Mouse (Mus musculus) erythroblast, embryonic 14.5 days (primary cell): ENCODE data around the gene Stag2. TPM values are rescaled to one million over a fixed set of nuclear protein-coding genes. Genes with fewer than 3 reads are reported as not detected.

Source experiments
- H3K27me3 ChIP-seq: 2 replicates; pipeline ENCODE4 v1.6.1; 2012; ENCODE audit warnings: inconsistent platforms; ENCODE audit not compliant: control insufficient read depth
- H3K36me3 ChIP-seq: 2 replicates; pipeline ENCODE4 v1.6.1; 2012; ENCODE audit warnings: mild to moderate bottlenecking, inconsistent platforms; ENCODE audit not compliant: control insufficient read depth
- H3K4me1 ChIP-seq: 2 replicates; pipeline ENCODE4 v1.6.1; 2012; ENCODE audit warnings: inconsistent platforms; ENCODE audit not compliant: control insufficient read depth
- H3K4me3 ChIP-seq: replicated peaks from 2 replicates; pipeline ENCODE3; 2012; ENCODE audit warnings: moderate library complexity, mild to moderate bottlenecking, inconsistent platforms
- H3K9me3 ChIP-seq: 2 replicates; pipeline ENCODE4 v1.6.1; 2012; ENCODE audit warnings: low read length, inconsistent platforms, mixed read lengths; ENCODE audit not compliant: control insufficient read depth
- GATA1 ChIP-seq: IDR thresholded peaks from 2 replicates; pipeline ENCODE4 v1.6.1; 2012; ENCODE audit warnings: low read length, inconsistent platforms, mixed read lengths
- TAL1 ChIP-seq: IDR thresholded peaks from 3 replicates; pipeline ENCODE4 v1.6.1; 2012; ENCODE audit warnings: low read length, inconsistent platforms, mixed read lengths
- polyA plus RNA-seq: library from polyadenylated mRNA; stranded (reverse); fragments of >175 nt; gene quantifications from 2 replicates; pipeline ENCODE4 v1.2.3, GENCODE M21; 2012

Stag2 gene
- polyA plus RNA-seq, 1 experiment, result 0.69 TPM

DNA sequence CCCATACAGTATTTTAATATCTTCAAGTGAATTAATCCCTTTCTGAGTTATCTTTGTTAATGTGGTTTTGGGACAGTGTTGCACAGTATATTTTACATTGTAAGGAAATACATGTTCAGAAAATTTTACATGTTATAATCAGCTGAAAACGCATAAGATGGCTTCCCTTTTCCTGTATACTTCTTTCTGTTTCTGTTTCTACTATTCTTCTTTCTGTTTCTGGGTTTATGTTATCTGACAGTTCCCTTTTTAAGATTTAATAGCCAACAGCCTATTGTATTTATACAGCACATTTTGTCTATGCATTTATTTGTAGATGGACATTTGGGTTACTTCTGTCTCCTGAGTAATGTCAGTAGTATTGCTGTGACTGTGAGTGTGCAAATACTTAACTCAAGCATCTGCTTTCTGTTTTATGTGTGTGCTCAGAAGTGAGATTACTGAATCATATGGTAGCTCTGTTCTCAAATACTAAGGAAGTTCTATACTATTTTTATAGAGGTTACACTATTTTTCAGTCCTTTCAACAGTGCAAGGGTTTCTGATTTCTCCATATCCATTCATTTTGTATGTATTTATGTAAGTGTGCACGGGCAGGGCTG, 39.8 kb downstream of the Stag2 start:
- Histone ChIP-seq H3K9me3 (no peaks in the 10 kb centered on the region), H3K36me3 (peaks cover 21% of the 10 kb centered on the region), H3K27me3 (no peaks in the 10 kb centered on the region), H3K4me3 (no peak overlapping the region), H3K4me1 (peaks cover 4% of the 10 kb centered on the region)
- TF ChIP-seq GATA1 (no peak), TAL1 (no peak)

DNA sequence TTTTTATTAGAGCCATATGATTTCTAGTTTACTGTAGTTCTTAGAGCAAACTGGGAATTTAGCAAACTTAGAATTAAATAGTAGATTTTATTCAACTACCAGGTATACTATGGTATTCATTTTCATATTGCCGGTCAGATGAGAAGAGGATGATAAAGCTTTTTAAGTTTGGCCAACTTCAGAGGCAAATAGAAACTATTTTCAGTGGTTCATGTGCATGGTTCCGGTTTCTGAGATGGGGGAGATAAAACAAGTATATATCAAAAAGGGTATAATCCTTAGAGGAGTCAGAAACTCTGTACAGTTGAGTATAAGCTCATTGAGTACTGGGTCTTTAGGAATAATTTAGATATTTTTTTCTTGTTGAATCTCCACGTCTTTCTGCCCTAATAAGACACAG, 45.5 kb downstream of the Stag2 start:
- H3K27me3 ChIP-seq, result no peaks in the 10 kb centered on the region
- peaks cover 2% of the 10 kb centered on the region; the same call in 1 of the 2 replicates for H3K4me1 ChIP-seq
- no peak for TF ChIP-seq GATA1
- TF ChIP-seq TAL1, result no peak
- peaks cover 8% of the 10 kb centered on the region for H3K36me3 ChIP-seq
- H3K9me3 ChIP-seq, result no peaks in the 10 kb centered on the region
- no peak overlapping the region for H3K4me3 ChIP-seq

DNA sequence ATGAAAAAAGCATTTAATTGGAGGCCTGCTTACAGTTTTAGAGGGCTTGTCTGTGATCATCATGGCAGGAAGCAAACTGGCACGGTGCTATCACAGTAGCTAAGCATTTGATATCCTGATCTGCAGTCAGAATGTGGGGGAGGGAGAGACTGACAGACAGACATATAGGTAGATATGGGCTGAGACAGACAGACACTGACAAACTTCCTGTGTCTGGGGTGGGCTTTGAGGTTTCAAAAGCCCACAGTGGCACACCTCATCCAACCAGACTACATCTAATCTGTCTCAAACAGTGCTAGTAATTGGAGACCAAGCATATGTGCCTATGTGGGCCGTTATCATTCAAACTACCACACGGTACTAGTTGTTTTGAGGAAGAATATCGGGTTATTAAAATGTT, 53.4 kb downstream of the Stag2 start:
- Histone ChIP-seq H3K36me3 (peaks cover 36% of the 10 kb centered on the region), H3K4me3 (no peak overlapping the region), H3K4me1 (no peaks in the 10 kb centered on the region), H3K9me3 (no peaks in the 10 kb centered on the region), H3K27me3 (no peaks in the 10 kb centered on the region)
- TF ChIP-seq GATA1 (no peak), TAL1 (no peak)

DNA sequence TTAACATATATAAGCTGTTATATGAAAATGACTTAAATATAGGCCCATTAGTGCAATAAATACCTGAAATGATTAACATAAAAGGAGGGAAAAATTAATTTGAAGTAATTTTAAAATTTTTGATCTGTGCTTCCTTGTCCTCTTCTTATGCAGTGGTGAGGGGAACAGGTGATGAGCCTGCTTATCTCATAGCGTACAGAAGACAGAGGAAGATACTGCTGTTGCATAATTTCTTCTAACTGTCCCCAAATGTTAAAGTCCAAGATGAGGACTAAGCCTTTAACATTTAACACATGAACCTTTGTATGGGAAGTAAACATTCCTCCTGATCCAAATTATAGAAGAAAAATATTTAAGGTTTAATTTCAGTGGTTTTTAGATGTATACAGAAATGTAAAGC, 66.6 kb downstream of the Stag2 start:
- peaks cover 51% of the 10 kb centered on the region for H3K36me3 ChIP-seq
- no peak overlapping the region for H3K4me3 ChIP-seq
- H3K4me1 ChIP-seq, result no peaks in the 10 kb centered on the region; the same call in 1 of the 2 replicates
- no peaks in the 10 kb centered on the region for H3K9me3 ChIP-seq
- H3K27me3 ChIP-seq, result no peaks in the 10 kb centered on the region
- no peak for TF ChIP-seq GATA1
- no peak for TF ChIP-seq TAL1

DNA sequence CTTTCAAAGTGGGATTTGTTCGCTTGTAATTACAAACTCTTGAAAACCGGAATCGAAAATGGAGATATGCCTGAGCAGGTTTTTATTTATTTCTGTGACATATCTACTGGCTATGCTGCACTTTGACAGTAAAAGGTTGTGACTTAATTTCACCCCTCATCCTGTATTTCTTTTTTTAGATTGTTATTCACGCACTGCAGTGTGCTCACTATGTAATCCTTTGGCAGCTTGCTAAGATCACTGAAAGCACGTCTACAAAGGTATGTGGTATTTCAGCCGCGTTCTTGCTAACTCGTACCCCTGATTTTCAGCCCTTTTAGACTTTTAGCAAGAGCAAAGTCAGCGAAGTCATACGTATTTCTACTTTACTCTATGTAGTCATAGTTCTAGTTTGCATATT, 101.2 kb downstream of the Stag2 start:
- H3K4me3 ChIP-seq, result no peak overlapping the region
- H3K9me3 ChIP-seq, result no peaks in the 10 kb centered on the region
- H3K27me3 ChIP-seq, result no peaks in the 10 kb centered on the region
- H3K36me3 ChIP-seq, result peaks cover 85% of the 10 kb centered on the region
- TF ChIP-seq GATA1 (no peak), TAL1 (no peak)
- no peaks in the 10 kb centered on the region for H3K4me1 ChIP-seq

DNA sequence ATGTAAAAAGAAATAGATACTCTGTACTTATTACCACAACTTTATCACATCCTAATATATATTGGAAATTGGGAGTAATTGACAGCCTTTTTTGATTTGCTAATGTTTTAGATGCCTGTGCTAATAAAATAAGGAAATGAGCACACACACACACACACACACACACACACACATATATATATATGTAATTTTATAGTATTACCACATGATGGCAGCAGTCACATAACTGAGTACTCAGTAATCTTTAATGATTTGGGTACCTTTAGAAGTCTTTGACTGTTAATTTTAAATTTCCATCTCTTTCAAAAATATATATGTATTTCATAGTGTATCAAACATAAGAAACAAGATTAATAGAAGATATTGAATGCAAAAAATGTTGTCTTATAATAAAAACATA, 123.6 kb downstream of the Stag2 start:
- Histone ChIP-seq H3K36me3 (peaks cover 68% of the 10 kb centered on the region), H3K4me1 (no peaks in the 10 kb centered on the region), H3K9me3 (no peaks in the 10 kb centered on the region), H3K27me3 (no peaks in the 10 kb centered on the region), H3K4me3 (no peak overlapping the region)
- TF ChIP-seq GATA1 (no peak), TAL1 (no peak)

DNA sequence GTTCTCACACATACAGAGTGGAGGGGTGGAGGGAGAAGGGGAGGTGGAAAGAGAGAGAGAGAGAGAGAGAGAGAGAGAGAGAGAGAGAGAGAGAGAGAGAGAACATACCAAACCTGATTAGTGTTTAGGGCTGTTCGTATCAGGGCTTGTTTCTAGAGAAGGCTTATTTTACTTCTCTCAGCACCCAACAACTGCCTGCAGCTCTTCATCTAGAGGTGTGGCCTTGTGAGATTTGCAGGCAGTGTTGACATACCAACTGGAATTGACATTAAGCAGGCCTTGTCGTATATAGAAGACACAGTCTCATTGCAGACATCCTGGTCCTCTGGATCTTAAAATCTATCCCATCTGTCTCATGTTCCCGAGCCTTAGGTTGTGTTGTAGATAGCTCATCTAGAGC, 141.1 kb downstream of the Stag2 start:
- no peak for TF ChIP-seq TAL1
- no peak for TF ChIP-seq GATA1
- no peaks in the 10 kb centered on the region for H3K9me3 ChIP-seq
- H3K4me1 ChIP-seq, result no peaks in the 10 kb centered on the region
- H3K36me3 ChIP-seq, result peaks cover 3% of the 10 kb centered on the region
- no peak overlapping the region for H3K4me3 ChIP-seq
- no peaks in the 10 kb centered on the region for H3K27me3 ChIP-seq

DNA sequence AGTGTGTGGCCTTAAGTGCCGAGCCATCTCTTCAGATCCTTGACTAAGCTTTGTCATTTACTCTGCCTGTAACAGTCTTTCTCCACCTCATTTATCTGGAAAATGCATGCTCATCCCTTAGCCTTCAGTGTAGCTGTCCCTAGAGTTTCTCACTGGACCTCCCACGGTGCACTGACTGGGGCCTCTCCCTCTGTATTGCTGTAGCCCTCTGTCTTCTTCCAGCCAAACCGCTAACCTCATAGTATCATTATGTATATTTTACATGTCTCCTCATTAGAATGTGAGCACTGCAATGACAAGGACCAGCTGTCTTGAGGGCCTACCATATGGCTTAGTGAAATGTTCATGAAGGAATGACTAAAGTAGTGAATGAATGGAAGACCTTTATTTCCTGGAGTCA, 166.1 kb downstream of the Stag2 start:
- H3K36me3 ChIP-seq, result no peaks in the 10 kb centered on the region
- no peak overlapping the region for H3K4me3 ChIP-seq
- no peaks in the 10 kb centered on the region for H3K9me3 ChIP-seq
- TF ChIP-seq TAL1 (no peak), GATA1 (no peak)
- H3K27me3 ChIP-seq, result no peaks in the 10 kb centered on the region
- no peaks in the 10 kb centered on the region for H3K4me1 ChIP-seq

DNA sequence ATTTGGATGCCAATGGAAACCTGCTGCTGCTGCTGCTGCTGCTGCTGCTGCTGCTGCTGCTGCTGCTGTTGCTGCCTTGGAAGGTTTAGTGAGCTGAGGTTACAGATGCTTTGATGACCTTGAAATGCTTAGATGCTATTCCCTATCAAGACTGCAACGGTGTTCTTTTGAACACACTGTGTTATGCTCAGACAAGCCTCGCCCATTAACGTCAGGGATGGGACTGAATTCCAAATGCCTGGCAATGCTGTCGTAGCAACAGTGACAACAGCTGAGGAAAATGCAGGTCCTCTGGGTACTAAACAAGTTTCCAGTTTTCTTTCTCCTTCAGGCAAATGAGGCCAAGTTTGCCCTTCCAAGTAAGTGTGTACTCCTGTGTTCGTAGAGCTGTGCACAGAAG, 171.3 kb downstream of the Stag2 start:
- no peaks in the 10 kb centered on the region for H3K4me1 ChIP-seq
- TF ChIP-seq GATA1 (no peak), TAL1 (no peak)

DNA sequence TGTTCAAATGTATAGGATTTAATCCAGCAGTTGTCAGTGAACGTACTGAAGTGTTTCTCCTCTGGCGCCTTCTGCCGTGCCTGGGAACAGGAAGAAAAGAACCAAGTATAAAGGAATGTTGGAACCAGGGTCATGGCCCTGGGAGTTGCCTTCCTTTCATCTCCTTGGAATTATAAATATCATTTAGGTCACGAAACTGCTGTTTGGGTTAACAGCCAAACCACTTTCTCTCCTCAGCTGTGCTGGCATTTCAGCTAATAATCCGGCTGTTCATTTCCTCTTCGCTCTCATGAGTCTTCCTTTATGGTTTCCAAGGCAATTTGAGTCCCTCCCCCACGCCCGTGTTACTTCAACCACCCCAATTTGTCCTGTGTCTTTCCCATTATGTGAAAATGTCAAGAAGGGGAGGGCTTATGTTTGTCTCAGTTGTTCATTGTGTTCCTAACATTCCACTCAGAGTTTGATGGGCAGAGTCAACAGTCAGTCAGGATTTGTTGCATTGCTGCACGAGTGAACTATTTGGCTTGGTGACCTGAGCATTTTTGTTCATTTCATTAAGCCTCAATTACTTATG, 172.2 kb downstream of the Stag2 start:
- H3K27me3 ChIP-seq, result no peaks in the 10 kb centered on the region
- TF ChIP-seq GATA1 (no peak), TAL1 (no peak)
- H3K4me1 ChIP-seq, result no peaks in the 10 kb centered on the region
- no peaks in the 10 kb centered on the region for H3K36me3 ChIP-seq
- no peak overlapping the region for H3K4me3 ChIP-seq
- H3K9me3 ChIP-seq, result no peaks in the 10 kb centered on the region

More for the DNA sequence above, 171.3 kb downstream of the Stag2 start:
- Histone ChIP-seq H3K36me3 (no peaks in the 10 kb centered on the region), H3K27me3 (no peaks in the 10 kb centered on the region), H3K4me3 (no peak overlapping the region), H3K9me3 (no peaks in the 10 kb centered on the region)
